Mouse (Mus musculus) CH12.LX (cell line): ENCODE data around the gene Rgsl1. TPM values are rescaled to one million over a fixed set of nuclear protein-coding genes. Genes with fewer than 3 reads are reported as not detected.

Experiments used
- DNase-seq: peaks from one replicate; pipeline ENCODE4 v3.0.0-alpha.2; 2013; ENCODE audit errors: extremely low read depth
- H3K27ac ChIP-seq: 2 replicates; pipeline ENCODE4 v1.5.1; 2012; ENCODE audit warnings: low read depth, mild to moderate bottlenecking, control low read depth, moderate library complexity; ENCODE audit not compliant: insufficient read depth
- H3K27me3 ChIP-seq: replicated peaks from 2 replicates; pipeline ENCODE3; 2012; ENCODE audit warnings: inconsistent platforms
- H3K36me3 ChIP-seq, 2 experiments: replicated peaks in 1 of 2; 2 replicates each; pipeline versions ENCODE3 to v1.6.1; 2012; ENCODE audit warnings: inconsistent platforms in 1 of 2, low read length in 1 of 2, mild to moderate bottlenecking in 1 of 2, mixed read lengths in 1 of 2, moderate library complexity in 1 of 2; ENCODE audit not compliant: control insufficient read depth in 1 of 2, insufficient read depth in 1 of 2
- H3K4me1 ChIP-seq, 2 experiments: 2 replicates each; pipeline ENCODE4 v1.6.1; 2012; ENCODE audit warnings: inconsistent platforms in 1 of 2, moderate library complexity in 1 of 2; ENCODE audit not compliant: insufficient read depth in 2 of 2, control insufficient read depth in 1 of 2
- H3K4me2 ChIP-seq: 2 replicates; pipeline ENCODE4 v1.6.1; 2012; ENCODE audit warnings: low read depth, mild to moderate bottlenecking, control low read depth; ENCODE audit not compliant: poor library complexity, insufficient read depth, severe bottlenecking
- H3K4me3 ChIP-seq, 3 experiments: fragments of 150-350 bp in 1 of 3; sonication (generic) in 1 of 3; replicated peaks in 1 of 3; 2 replicates each; pipeline versions ENCODE3 to v1.5.1; 2011 to 2012; ENCODE audit warnings: low read depth in 2 of 3, low read length in 2 of 3, mild to moderate bottlenecking in 2 of 3, moderate library complexity in 2 of 3, control low read depth in 1 of 3, improper control_type of control experiment in 1 of 3, inconsistent platforms in 1 of 3, mixed read lengths in 1 of 3; ENCODE audit not compliant: poor library complexity in 1 of 3
- H3K79me2 ChIP-seq: replicated peaks from 2 replicates; pipeline ENCODE4 v1.6.1; 2012; ENCODE audit warnings: mild to moderate bottlenecking, moderate library complexity; ENCODE audit not compliant: control insufficient read depth, poor library complexity, insufficient read depth, severe bottlenecking; ENCODE audit errors: extremely low read depth
- H3K9ac ChIP-seq: 2 replicates; pipeline ENCODE4 v1.6.1; 2012; ENCODE audit warnings: low read depth, mild to moderate bottlenecking, control low read depth, moderate library complexity; ENCODE audit not compliant: insufficient read depth
- H3K9me3 ChIP-seq: replicated peaks from 2 replicates; pipeline ENCODE3; 2012; ENCODE audit warnings: low read length, inconsistent platforms, mixed read lengths
- BHLHE40 ChIP-seq: IDR thresholded peaks from 2 replicates; pipeline ENCODE4 v1.6.1; 2011; ENCODE audit warnings: mild to moderate bottlenecking, low read depth, low read length, improper control_type of control experiment
- CTCF ChIP-seq, 2 experiments: IDR thresholded peaks in 1 of 2; conservative IDR thresholded peaks in 1 of 2; 2 replicates each; pipeline ENCODE4 v1.5.1; 2011 to 2012; ENCODE audit warnings: low read depth in 2 of 2, low read length in 2 of 2, improper control_type of control experiment in 1 of 2, inconsistent platforms in 1 of 2, mild to moderate bottlenecking in 1 of 2, moderate library complexity in 1 of 2
- ELF1 ChIP-seq: IDR thresholded peaks from 2 replicates; pipeline ENCODE4 v1.6.1; 2014; ENCODE audit warnings: low read depth, mild to moderate bottlenecking, inconsistent platforms, low read length, improper control_type of control experiment
- ETS1 ChIP-seq: conservative IDR thresholded peaks from 2 replicates; pipeline ENCODE4 v1.6.1; 2012; ENCODE audit warnings: low read depth, mild to moderate bottlenecking, inconsistent platforms, low read length, improper control_type of control experiment, moderate library complexity
- HCFC1 ChIP-seq: IDR thresholded peaks from 2 replicates; pipeline ENCODE4 v1.6.1; 2012; ENCODE audit warnings: low read depth, mild to moderate bottlenecking, inconsistent platforms, low read length, improper control_type of control experiment
- IRF4 ChIP-seq: IDR thresholded peaks from 2 replicates; pipeline ENCODE4 v1.6.1; 2014; ENCODE audit warnings: low read depth, mild to moderate bottlenecking, inconsistent platforms, low read length, improper control_type of control experiment
- JUND ChIP-seq: conservative IDR thresholded peaks from 2 replicates; pipeline ENCODE4 v1.6.1; 2011; ENCODE audit warnings: low read depth, low read length, improper control_type of control experiment
- NELFE ChIP-seq: IDR thresholded peaks from 2 replicates; pipeline ENCODE4 v1.6.1; 2011; ENCODE audit warnings: low read depth, low read length, improper control_type of control experiment
- RAD21 ChIP-seq: IDR thresholded peaks from 2 replicates; pipeline ENCODE4 v1.6.1; 2011; ENCODE audit warnings: low read depth, mild to moderate bottlenecking, low read length, improper control_type of control experiment, moderate library complexity
- RCOR1 ChIP-seq: conservative IDR thresholded peaks from 2 replicates; pipeline ENCODE4 v1.6.1; 2012; ENCODE audit warnings: low read depth, mild to moderate bottlenecking, inconsistent platforms, low read length, improper control_type of control experiment
- SMC3 ChIP-seq: IDR thresholded peaks from 2 replicates; pipeline ENCODE4 v1.6.1; 2011; ENCODE audit warnings: low read depth, low read length, improper control_type of control experiment
- TBP ChIP-seq: conservative IDR thresholded peaks from 2 replicates; pipeline ENCODE4 v1.6.1; 2011; ENCODE audit warnings: low read depth, low read length, improper control_type of control experiment
- TCF12 ChIP-seq: IDR thresholded peaks from 2 replicates; pipeline ENCODE4 v1.6.1; 2014; ENCODE audit warnings: low read depth, mild to moderate bottlenecking, inconsistent platforms, low read length, improper control_type of control experiment
- USF2 ChIP-seq: conservative IDR thresholded peaks from 2 replicates; pipeline ENCODE4 v1.6.1; 2011; ENCODE audit warnings: low read depth, low read length, improper control_type of control experiment
- ZMIZ1 ChIP-seq: IDR thresholded peaks from 2 replicates; pipeline ENCODE4 v1.6.1; 2012; ENCODE audit warnings: low read depth, mild to moderate bottlenecking, inconsistent platforms, low read length, improper control_type of control experiment
- ZNF384 ChIP-seq: IDR thresholded peaks from 2 replicates; pipeline ENCODE4 v1.6.1; 2012; ENCODE audit warnings: low read depth, low read length, improper control_type of control experiment, inconsistent platforms
- dilution Hi-C: fragments of 300-500 bp; cut with MboI; formaldehyde crosslinking; loops from 2 replicates; pipeline ENCODE4 v1.14.3; 2020; ENCODE audit warnings: low sequenced_read_pairs; ENCODE audit not compliant: extremely low pct_unique_long_range_greater_than_20kb, extremely low pct_ligation_motif_present
- in situ Hi-C: fragments of 300-500 bp; cut with MboI; formaldehyde crosslinking; loops from 3 replicates; pipeline ENCODE4 v1.14.3; 2019; ENCODE audit warnings: low sequenced_read_pairs, low pct_ligation_motif_present, low pct_unique_long_range_greater_than_20kb, mixed read lengths
- polyA plus RNA-seq: library from polyadenylated mRNA; unstranded; fragments of >175 nt; gene quantifications from 2 replicates; pipeline ENCODE4 v1.2.1, GENCODE M21; 2012; ENCODE audit warnings: low read depth; ENCODE audit not compliant: insufficient read length
- total RNA-seq, 2 experiments: library from RNA; depleted of rRNA; stranded (reverse); fragments of 300-350 nt in 1 of 2; fragments of >200 nt in 1 of 2; gene quantifications; 2 replicates each; pipeline ENCODE4 v1.2.3; 2012 to 2014

The Rgsl1 gene
- total and polyA plus RNA-seq, 3 experiments: 0.20 TPM; not detected in 2

- TF ChIP-seq TCF12: no peak
- no peak for TF ChIP-seq USF2
- no peak for TF ChIP-seq NELFE
- no peak for TF ChIP-seq ZNF384
- TF ChIP-seq TBP: no peak
- TF ChIP-seq ZMIZ1: no peak
- no peak for TF ChIP-seq ELF1
- Histone ChIP-seq H3K4me1 (no peaks in the 10 kb centered on the region; a peak in 1 of 4 replicates), H3K27me3 (peaks cover 8% of the 10 kb centered on the region), H3K79me2 (no peaks in the 10 kb centered on the region), H3K4me2 (no peak overlapping the region), H3K9me3 (peaks cover 4% of the 10 kb centered on the region), H3K9ac (no peak overlapping the region), H3K36me3 (no peaks in the 10 kb centered on the region), H3K4me3 (no peak overlapping the region), H3K27ac (no peak overlapping the region)
- no peak for DNase-seq
- dilution Hi-C loops (no loop called here), in situ Hi-C loops (no loop called here)
These were observed 29.7 kb downstream of the Rgsl1 start for GRCm38 (mm10) chr1:153814278-153814677.

- Histone ChIP-seq H3K4me2 (peak overlapping the region; percentile 97), H3K4me3 (peak overlapping the region; percentile 18 to 46 (median 42)), H3K9ac (peak overlapping the region; percentile 66)
- in situ Hi-C loops: loop anchor here (5.0 kb wide), 1 partner anchor 250 kb away; no protein-coding TSS in a partner anchor
- dilution Hi-C loops: no loop called here
- 0 out of 2 replicates have a peak, but pooled peaks have one; percentile 19 for TF ChIP-seq BHLHE40
- 0 out of 2 replicates have a peak, but pooled peaks have one; percentile 40 for TF ChIP-seq HCFC1
- peak; percentile 10; the same call in 1 of the 2 replicates for TF ChIP-seq IRF4
- TF ChIP-seq USF2: no peak
- peak; percentile 75 for TF ChIP-seq SMC3
- 0 out of 2 replicates have a peak, but pooled peaks have one; percentile 11 for TF ChIP-seq ETS1
- TF ChIP-seq RAD21: peak; percentile 90
- 0 out of 2 replicates have a peak, but pooled peaks have one; percentile 7 for TF ChIP-seq JUND
- TF ChIP-seq RCOR1: no peak
- TF ChIP-seq CTCF (conservative IDR thresholded peaks at IDR 0.05 in 1 of 2, IDR thresholded peaks at IDR 0.05 in 1 of 2; ENCODE audit: low read depth in 2 of 2, low read length in 2 of 2): peak; percentile 65 to 91
- TF ChIP-seq ELF1: peak; percentile 76
- TF ChIP-seq, all 38 proteins: peak for 9
- Histone ChIP-seq H3K36me3 (no peaks in the 10 kb centered on the region), H3K9me3 (no peaks in the 10 kb centered on the region), H3K4me1 (peaks cover 11 to 29% of the 10 kb centered on the region in 2 experiments), H3K27me3 (no peaks in the 10 kb centered on the region), H3K79me2 (no peaks in the 10 kb centered on the region), H3K27ac (no peak overlapping the region)
- peak; percentile 68 for DNase-seq
These were observed 36.5 kb downstream of the Rgsl1 start for GRCm38 (mm10) chr1:153807390-153807993.
